Mouse (Mus musculus) ovary, adult 10 weeks (tissue): ENCODE data around the gene Zfp784. TPM values are rescaled to one million over a fixed set of nuclear protein-coding genes. Genes with fewer than 3 reads are reported as not detected.

Source experiments
- polyA plus RNA-seq: library from polyadenylated mRNA; stranded (reverse); fragments of 350-450 nt; fragmentation: Illumina TruSeq; extraction: RNeasy Lipid Tissue Mini Kit (QIAGEN cat#74804); gene quantifications from one replicate; pipeline ENCODE4 v1.2.3, GENCODE M21; 2014

Gene Zfp784
- polyA plus RNA-seq = 4.2 TPM

DNA sequence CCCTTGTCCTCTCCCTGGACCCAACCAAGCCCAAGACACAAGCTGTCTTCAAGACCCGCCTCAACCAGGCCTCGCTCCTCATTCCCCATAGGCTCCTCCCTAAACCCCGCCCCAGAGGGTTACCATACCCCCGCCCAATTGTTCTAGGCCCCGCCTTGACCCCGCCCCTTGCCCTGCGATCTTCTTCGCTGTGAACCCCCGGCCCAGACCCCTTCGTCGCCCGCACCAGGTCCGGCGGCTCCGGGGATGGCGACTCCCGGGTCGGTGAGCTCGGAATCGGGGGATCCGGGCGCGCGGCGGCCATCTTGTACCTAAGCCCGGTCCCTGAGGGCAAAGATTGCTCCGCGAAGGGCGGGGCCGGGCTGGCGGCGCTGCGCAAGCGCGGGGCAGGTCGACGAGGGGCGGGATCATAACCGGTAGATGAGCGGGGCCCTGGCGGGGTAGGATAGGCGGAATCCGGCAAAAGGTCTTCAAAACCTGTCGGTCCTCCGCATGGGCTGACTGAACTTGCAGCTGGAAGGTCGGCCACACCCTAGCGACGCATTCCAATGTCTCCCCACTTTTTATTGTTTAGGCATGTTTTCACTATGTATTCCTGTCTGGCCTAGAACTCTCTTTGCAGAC, at the start of gene Zfp784:
Gene Zfp784, minus strand, starts transcription at position 338 of the 624 bp plus-strand sequence.

DNA sequence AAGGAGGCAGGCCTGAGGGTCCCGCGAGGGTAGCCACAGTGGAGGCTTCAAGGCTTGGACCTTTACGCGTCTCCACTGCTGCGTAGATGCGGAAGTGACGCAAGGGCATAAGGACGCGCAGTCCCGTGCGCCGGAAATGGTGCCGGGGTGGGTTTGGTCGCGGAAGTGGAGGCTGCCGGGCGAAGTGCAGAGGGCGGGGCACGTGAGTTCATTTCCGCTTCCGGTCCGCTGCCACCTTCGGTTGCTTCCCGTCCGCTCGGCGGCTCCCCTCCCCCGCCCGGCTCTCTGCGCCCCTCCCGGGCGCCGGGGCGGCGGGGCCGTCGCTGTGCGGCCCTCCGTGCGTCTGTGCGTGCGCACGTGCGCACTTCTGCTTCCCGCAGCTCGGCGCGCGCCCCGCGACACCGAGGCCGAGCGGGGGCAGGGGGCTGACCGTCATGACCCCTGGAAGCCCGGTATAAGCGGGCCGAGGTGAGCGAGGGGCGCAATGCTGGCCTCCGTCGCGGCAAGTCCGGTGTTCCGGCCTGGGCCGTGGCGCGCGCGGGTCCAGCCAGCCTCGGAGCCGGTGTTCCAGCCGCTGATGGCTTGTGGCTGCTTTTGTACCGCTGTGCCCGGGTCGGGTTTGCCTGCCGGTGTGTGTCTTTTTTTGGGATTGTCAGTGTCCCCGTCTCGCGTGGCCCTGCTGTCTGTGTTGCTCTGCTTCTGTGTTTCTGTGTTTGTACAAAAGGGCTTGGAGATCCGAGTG, 41.9 kb upstream of the Zfp784 start, which contains the start of gene Epn1:
Gene Epn1, plus strand, starts transcription at position 226 of the 742 bp plus-strand sequence.

DNA sequence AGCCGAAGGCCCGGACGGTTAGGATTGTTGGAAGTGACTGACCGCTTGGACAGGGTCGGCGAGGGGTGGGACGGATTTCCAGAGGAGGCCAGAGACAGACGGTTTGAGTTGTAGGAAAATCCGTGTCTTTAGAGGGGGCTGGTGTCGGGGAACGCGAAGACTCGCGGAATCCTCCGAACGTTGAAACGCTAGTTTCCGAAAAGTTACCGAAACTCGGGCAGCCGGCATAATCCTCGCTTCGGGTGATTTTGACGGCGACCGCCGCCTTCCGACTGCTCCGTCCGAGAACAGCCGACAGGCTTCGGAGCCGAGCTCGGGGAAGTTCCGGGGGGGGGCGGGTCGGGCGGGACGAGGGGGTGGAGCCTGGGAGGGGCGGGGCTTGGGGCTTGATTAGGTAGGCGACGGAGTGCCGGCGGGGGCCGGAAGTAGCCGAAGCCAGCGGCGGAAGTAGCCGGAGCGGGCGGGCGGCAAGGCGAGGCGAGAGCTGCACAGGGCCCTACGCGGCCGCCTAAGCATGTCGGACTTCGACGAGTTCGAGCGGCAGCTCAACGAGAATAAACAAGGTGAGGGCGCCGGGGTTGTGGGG, 23.6 kb upstream of the Zfp784 start, which contains the start of gene U2af2:
Gene U2af2, plus strand, starts transcription at position 370 of the 586 bp plus-strand sequence.

DNA sequence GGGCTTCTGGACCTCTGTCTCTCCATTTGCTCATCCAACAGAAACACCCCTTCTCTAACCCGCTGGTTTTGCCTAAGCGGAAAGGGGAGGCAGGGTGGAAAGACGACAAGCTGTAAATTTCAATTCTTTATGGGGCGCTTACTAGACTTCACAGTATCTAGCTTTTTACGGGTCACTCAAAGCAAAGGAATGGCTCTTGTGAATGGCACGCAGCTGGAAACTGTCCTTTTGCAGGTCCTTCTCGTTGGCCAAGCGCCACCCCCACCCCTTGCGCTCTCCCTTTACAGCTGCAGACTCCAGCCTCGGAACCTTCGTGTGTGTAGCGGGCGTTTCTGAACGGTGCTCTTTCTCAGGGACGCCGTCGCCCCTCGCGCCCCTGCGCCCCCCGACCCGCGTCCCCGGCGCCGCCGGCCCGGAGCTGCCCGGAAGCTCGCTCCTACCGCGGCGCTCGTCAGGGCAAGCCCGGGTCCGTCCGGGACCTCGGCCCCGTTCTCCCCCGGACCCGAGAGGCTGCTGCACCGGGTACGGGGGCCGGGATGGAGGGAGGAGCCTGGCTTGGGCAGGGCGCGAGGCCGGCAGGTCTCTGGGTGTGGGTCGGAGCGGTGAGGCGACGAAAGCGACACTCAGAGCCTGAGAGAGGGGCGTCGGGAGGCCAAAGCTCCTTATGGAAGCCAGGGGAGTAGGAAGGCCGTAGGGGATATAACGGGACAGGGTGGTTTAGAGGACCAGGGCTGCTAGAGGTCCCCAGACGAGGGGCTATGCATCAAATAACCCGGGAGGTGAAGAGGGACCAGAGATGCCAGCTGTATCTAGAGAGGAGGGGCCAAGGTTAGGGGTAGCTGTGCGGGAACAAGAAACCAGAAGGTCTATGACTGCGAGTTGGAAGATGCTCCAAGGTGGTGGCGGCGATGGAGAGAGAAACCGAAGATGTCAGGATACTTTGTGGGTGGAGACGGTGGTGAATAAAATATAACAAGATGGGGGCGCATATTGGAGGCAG, 13.2 kb upstream of the Zfp784 start, which contains the start of gene Zfp580:
Gene Zfp580, plus strand, starts transcription at position 346 of the 1,000 bp plus-strand sequence.

DNA sequence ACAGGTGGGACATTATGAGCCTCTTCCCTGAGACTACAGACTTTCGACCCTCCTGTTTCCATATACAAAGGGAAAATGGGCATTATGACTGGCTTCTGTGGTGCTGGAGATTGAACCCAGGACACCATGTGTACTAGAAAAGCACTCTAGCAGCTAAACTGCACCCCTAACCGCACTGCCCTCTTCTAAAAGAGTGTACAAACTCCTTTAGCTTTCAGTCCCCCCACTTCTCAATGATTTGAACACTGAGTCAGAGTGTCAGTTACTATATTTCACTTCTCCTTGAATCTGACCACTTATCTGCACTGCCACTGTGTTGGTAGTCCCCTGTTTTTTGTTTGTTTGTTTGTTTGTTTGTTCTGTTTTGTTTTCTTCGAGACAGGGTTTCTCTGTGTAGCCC, 4.4 kb downstream of the Zfp784 start, which contains the start of gene 4632433K11Rik:
Gene 4632433K11Rik, plus strand, starts transcription at position 301 of the 400 bp plus-strand sequence.

DNA sequence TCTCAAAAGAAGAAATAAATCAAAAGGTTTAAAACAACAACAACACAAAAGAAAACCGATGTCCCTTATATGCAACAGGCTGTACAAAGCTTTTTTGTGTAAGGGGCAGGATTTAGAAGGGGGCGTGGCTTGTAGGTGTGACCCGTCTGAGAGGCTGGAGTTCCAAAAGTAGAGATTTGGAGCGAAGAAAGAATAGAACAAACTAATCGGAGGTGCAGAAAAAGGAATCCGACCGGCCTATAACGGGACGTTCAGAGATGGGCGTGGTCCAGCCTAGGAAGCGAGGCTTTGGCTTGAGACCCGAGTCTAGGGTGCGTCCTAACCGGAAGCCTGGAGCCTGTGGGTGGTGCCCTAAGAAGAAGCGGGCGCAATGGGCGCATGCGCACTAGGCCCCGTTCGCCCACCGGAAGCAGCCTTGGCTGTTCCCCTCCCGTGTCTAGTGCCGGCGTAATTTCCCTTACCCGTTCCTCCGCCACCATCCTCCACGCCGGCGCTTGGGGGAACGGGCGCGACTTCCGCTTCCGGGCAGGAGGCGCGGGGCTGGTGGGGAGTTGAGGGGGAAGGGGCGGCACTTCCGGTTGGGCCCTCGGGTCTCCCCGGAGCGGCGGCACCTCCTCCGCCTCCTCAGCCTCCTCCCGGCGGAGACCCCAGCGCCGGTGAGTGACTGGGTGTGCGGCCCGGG, 18.1 kb downstream of the Zfp784 start, which contains the start of the genes Zfp865 and Ccdc106:
Gene Zfp865, plus strand, starts transcription at position 377 of the 682 bp plus-strand sequence.
Gene Ccdc106, plus strand, starts transcription at position 554 of the 682 bp plus-strand sequence.

DNA sequence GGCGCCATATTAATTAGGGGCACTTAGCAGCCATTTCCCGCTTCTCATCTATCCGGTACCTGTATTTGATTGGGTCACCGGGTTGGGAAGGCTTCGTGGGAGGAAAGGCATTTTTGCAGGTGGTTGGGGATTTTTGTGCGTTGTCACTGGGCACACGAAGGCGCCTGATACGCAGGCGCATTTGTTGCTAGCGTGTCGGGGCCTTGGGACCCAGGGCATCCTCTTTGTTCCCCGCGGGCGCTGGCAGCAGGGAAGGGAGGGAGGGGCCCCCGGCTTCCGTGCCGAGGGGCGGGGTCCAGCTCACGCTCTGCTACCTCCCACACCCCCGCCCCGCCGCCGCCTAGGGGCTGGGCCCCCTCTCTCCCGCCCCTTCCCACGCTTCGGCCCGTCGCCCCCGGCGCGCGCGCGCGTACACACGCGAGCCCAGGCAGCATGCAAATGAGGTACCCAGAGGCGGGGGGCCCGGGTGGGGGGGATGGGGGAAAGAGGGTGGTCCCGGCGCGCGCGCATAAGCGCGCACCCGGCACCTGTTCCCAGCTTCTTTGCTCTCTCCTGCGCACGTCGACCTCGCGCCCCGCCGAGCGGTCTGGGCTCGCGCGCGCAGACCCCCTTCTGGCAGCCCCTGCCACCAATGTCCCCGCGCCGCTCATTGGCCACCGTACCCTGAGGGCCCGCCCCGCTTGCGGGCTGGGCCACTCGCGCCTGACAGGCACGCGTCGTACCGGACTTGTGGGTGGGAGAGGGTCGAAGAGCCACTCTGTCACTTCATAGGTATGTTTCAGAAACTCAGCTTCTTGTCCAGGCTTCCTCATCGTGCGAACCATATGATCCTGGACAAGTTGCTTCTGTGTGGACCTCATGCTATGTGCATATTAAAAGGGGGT, 22.9 kb downstream of the Zfp784 start, which contains the start of gene Gm44973:
Gene Gm44973, plus strand, starts transcription at position 379 of the 884 bp plus-strand sequence.

DNA sequence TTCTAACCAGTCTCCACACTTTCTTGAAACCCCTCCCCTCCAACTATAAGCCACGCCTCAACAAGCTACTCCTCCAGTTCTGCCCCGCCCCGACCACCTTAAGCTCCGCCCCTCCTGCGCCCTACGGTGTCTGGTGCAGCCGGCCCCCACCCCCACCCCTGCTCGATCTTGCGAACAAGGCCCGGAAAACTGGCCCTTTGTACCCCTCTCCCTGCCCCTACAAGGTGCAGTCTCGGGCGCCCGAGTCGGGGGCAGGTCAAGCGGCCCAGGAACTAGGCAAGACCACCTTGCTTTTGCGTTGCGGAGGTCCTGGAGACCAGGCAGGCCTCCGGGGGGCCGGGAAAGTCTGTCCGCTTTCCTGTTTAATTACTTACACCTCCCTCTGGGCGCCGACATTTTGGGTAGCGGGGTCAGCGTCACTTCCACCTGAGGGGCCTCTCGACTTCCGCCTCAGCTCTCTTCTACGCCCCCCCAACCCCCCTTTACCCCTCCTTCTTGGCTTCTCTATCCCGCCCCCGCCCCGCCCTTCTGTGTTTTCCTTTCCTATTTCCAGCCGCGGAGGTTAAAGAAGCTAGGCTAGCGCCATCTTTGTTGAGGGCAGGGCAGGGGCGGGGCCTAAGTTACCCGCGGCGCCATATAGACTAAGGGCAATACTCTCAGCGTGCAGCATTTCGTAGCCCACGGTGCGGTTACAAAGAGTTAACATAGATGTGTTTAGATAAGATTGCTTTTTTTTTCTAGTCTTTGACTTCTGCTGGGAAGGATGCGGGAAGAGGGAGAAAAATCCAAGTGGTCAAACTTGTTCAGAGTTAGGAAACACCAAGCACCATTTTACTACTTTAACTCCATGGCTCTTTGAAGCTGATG, 23.8 kb downstream of the Zfp784 start, which contains the start of the genes Zfp524 and Fiz1:
Gene Zfp524, plus strand, starts transcription at position 165 of the 867 bp plus-strand sequence.
Gene Fiz1, minus strand, starts transcription at position 447 of the 867 bp plus-strand sequence.

DNA sequence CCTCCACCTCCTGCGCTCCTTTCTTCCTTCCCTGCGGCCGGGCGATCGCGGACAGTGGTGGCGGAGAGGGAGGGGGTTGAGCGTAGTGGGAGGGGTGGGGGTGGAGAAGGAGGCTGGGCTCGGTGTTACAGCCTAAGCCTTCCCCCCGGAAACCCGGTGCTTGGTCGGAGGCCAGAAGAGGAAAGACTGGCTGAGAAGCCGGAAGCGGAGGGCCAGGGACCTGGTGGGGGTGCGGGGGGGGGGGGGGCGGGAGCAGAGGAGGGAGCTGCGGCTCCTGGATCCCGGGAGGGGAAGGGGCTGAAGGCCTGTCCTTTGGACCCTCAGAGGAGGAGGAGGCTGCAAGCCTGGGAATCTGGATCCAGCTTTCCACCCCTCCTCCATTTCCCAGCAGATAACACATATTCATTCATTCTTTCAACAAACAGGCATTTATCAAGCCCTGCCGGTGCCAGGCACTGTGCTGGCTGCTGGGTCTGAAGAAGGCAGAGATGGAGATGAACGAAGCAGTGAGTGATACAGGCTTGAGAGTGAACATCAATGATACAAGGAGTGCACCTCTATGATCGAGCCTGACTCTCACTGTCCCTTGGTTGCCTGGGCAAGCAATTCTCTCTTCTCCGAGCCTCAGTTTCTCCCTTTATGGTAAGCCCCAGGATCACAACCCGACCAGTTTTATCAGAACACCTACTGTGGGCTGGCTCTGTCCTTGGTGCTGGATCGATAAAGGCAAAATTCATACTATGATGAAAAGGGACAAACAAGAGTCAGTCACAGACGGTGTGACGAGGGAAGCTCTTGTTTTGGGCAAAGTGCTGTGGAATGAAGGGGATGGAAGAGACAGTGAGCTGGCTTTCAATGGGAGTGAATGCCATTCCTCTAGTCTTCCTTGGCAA, 42.0 kb downstream of the Zfp784 start, which contains the start of gene Zfp579:
Gene Zfp579, minus strand, starts transcription at position 156 of the 893 bp plus-strand sequence.

Other genes with a start within 250 kb of the Zfp784 start
- 0.46 TPM for gene Tmem238, start 248.8 kb downstream of the Zfp784 start, polyA plus RNA-seq
- gene Rpl28, start 245.6 kb downstream of the Zfp784 start, polyA plus RNA-seq = 14.1 TPM
- 2.0 TPM for gene Ube2s, start 225.9 kb downstream of the Zfp784 start, polyA plus RNA-seq
- 0.57 TPM for gene Shisa7, start 193.8 kb downstream of the Zfp784 start, polyA plus RNA-seq
- gene Isoc2b, start 168.2 kb downstream of the Zfp784 start, polyA plus RNA-seq = 1.9 TPM
- gene Isoc2a, start 161.3 kb downstream of the Zfp784 start, polyA plus RNA-seq = 1.7 TPM
- not detected for gene Gm36210, start 131.9 kb downstream of the Zfp784 start, polyA plus RNA-seq
- gene Zfp628, start 123.2 kb downstream of the Zfp784 start, polyA plus RNA-seq = not detected
- gene Nat14, start 116.4 kb downstream of the Zfp784 start, polyA plus RNA-seq = 0.57 TPM
- 0.14 TPM for gene Ssc5d, start 112.7 kb downstream of the Zfp784 start, polyA plus RNA-seq
- 0.40 TPM for gene Sbk2, start 74.0 kb downstream of the Zfp784 start, polyA plus RNA-seq
- gene Sbk3, start 67.3 kb downstream of the Zfp784 start, polyA plus RNA-seq = 0.51 TPM
- 16.0 TPM for gene Zfp579, start 42.3 kb downstream of the Zfp784 start, polyA plus RNA-seq
- not detected for gene Zfp524, start 24.0 kb downstream of the Zfp784 start, polyA plus RNA-seq
- gene Fiz1, start 23.7 kb downstream of the Zfp784 start, polyA plus RNA-seq = 22.1 TPM
- gene Gm44973, start 22.9 kb downstream of the Zfp784 start, polyA plus RNA-seq = not detected
- 5.3 TPM for gene Zfp865, start 18.1 kb downstream of the Zfp784 start, polyA plus RNA-seq
- not detected for gene Ccdc106, start 17.9 kb downstream of the Zfp784 start, polyA plus RNA-seq
- gene 4632433K11Rik, start 4.3 kb downstream of the Zfp784 start, polyA plus RNA-seq = 3.3 TPM
- 2.1 TPM for gene Zfp580, start 13.1 kb upstream of the Zfp784 start, polyA plus RNA-seq
- gene U2af2, start 23.7 kb upstream of the Zfp784 start, polyA plus RNA-seq = 9.1 TPM
- 1.4 TPM for gene Epn1, start 41.8 kb upstream of the Zfp784 start, polyA plus RNA-seq
- 45.2 TPM for gene Rfpl4, start 78.5 kb upstream of the Zfp784 start, polyA plus RNA-seq
- gene Rasl2-9, start 87.5 kb upstream of the Zfp784 start, polyA plus RNA-seq = not detected
- not detected for gene Vmn1r55, start 111.2 kb upstream of the Zfp784 start, polyA plus RNA-seq
- not detected for gene Vmn1r56, start 158.3 kb upstream of the Zfp784 start, polyA plus RNA-seq
- gene Vmn1r57, start 180.0 kb upstream of the Zfp784 start, polyA plus RNA-seq = not detected